Mouse (Mus musculus) embryo, embryonic 9.5 days (tissue): ENCODE results near the gene Acad10.

Source experiments
- DNase-seq: peaks from one replicate; pipeline ENCODE4 v3.0.0-alpha.2; 2017; ENCODE audit errors: extremely low spot score

Gene Acad10

DNA sequence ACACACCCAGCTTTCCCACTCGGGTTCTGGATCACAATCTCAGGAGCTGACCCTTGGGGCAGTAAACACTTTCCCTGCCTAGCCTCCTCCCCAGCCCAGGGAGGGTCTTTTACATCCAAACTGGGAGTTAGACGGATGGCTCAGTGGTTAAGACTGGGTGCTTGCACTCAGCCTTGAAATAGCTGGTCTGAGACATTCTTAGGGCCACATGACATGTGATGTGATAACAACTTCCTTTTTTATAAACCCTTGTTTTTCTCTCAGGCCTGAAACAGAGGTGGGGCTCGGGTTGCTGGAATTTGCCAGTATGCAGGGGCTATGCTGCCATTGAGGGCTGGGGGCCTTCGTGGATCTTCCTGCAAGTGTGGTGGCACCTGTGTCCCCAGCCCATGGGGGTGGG lies 63.0 kb downstream of the Acad10 start:
- no peak for DNase-seq

DNA sequence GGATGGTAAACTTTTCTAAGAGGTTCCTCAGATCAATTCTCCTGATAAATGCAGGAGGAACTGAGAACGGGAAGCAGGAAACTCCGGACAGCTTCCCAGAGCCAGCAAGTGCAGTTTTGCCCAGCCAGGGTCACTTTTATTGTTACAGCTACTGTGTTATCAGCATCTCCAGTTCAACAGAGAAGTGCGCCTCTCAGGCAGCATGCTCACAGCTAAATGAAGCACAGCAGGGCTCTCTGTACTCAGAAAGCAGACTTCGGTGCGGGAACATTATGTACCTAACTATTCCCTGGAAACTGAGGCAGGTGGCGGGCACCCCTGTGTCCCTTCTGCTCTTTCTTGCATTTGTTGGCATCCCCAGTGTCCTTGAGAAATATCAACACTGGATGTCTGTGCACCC lies 64.1 kb downstream of the Acad10 start:
- no peak for DNase-seq

DNA sequence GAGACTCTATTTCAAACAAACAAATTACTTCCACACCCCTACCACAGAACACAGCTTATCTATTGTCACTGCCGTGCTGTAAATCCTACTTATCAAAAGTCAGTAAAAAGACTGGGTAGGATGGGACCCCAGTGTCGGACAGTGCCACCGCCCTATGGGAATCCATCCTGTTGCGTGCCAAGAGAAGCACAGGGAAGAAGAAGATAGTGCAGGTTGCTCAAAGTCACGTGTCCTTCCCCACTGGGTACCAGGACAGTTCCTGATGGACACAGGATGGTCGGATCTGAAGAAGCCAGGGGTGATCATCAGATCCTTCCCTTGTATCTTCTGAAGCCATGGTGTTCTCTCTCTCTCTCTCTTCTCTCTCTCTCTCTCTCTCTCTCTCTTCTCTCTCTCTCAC lies 64.6 kb downstream of the Acad10 start:
- DNase-seq = no peak

DNA sequence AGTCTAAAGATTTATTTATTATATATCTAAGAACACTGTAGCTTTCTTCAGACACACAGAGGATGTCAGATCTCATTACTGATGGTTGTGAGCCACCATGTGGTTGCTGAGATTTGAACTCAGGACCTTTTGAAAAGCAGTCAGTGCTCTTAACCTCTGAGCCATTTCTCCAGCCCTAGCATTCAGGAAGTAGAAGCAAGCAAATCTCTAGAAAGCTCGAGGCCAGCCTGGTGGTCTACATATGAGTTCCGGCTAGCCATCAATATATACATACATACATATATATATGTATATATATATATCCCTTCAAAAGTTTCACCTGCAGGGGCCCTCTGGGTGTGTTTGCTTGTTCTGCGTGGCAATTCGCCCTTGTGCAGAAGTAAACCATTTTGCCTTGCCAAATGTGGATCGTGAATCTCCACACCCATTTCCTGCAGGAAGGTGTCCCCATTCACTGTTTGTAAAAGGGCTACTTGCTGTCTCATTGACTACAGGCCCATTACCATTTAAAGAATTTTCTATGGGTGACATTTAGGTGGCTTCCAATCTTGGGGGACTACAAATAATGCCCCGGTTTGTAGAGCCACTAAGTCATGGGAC lies 65.5 kb downstream of the Acad10 start:
- DNase-seq = no peak

DNA sequence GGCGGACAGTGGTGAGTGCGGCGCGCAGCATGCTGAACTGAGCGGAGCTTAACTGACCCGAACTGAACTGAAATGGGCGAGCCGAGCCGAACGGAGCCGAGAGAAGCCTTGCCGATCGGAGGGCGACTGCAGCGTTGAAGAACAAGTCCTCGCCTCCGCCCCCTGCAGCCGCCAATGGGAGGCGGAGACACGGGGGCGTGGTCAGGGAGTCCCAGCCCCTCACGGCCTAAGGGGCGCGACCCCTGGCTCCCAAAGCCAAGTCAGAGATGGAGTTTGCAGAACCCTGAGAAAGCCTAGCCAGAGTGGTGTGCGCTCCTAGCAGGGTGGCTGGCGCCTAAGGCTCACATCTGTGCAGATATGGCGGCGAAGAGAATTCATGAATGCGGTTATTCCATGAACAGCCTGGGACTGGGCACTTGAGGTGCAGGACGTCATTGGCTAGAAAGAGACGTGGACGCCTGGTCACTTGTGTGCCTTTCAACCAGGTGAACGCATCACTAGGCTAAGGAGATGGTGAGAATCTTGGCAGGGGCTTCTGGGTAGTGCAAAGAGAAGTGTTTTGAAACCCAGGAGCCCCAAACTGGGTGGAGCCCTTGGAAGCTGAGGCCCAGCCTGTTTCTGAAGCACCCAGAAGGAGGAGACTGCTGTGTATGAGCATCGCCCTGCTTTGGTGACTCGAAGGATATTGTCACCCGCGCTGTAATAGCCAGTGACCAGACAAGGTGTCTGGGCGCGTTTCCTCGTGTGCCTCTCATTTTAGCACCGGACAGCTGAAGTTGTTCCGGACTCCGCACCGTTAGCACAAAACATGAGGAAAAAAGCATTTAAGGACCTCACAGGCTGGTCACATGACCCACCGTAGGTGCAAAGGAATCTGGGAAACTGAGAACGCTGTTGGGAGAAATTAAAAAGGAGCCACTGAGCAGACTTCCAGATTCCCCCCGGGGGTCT lies 66.6 kb downstream of the Acad10 start, which contains the start of gene Aldh2:
Gene Aldh2, minus strand, starts transcription at position 374 of the 951 bp plus-strand sequence.
- peak; percentile 91 for DNase-seq

DNA sequence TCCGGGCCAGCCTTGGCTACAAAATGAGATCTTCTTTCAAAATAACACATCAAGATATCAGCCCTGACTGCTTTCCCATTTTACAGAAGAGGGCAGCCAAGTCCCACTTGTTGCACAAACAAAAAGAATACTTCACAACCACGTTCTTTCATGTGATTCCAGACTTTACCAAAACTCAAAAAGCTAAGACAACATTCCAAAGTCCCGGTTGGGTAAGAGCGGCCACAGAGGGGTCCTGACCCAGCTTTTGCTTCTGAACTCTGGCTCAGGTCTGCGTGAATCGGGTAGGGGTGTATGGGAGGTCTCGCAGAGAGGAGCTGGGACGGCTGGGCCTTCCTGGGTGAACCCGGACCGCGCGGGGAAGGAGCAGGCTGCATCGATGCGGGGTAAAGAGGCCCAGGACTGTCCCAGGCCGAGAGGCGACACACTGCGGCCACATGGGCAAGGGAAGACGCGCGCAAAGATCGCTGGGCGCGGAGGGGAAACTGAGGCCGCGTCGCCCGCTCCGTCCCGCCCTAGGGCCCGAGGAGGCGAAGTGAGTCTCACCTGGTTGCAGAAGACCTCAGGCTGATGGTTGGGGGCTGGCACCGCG lies 67.4 kb downstream of the Acad10 start:
- no peak for DNase-seq

DNA sequence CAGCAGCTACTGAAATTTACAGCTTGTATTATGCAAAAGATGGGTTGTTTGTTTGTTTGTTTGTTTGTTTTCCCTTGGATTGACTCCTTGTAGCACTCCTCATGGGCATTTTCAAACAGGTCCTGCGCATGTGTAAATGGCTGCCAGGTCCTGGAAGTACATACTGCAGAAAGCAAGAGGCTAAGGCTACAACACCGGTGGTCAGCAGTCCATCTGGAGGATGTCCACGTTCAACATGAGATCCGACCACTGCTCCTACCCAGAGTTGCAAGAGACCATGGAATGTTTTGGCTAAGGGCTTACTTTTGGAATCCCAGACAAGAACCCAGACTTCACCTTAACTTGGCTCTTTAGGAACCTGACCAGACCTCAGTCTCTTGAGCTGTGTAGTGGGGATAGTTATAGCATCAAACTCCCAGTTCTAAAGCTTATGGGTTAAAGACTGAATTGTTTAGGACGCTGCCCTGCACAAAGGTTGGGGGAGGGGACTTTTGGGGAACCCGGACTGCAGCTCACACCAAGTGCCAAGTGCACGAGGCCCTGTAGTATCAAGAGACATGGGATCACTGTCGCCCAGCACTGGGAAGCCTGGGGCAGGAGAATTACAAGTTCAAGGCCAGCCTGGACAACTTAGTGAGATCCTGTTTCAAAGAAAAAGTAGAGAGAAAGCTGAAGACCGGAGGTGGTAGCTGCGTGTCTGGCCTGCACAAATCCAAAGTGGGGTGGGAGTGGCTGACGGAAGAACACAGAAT lies 68.1 kb downstream of the Acad10 start:
- no peak for DNase-seq

DNA sequence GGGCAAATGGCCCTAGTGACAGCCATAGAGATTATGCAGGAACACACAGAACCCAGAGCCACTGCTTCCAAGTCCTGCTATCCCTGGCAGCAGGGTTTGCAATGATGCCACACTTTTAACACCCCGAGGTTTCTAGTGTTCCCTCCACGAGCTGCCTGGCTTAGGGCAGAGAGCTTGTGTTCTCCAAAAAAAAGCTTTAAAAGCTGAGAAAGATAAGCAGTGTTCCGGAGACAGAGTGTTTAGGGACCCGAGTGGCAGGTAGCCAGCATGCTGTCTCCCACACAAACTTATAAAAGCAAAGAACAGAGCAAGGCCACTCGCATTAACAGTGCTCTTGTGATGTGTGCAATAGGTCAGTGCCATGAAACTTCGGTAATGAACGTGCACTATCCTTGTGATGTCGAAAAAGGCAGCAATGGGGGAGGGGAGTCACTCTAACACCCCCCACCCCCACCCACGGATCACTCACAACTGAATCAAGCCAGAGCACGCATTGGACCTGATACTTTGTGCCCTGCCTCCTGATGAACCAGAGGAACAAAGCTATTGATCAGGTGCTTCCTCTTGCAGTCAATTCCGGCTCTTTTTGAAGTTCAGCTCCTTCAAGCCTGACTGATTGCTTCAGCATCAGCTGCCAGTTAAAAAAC lies 68.8 kb downstream of the Acad10 start:
- no peak for DNase-seq

DNA sequence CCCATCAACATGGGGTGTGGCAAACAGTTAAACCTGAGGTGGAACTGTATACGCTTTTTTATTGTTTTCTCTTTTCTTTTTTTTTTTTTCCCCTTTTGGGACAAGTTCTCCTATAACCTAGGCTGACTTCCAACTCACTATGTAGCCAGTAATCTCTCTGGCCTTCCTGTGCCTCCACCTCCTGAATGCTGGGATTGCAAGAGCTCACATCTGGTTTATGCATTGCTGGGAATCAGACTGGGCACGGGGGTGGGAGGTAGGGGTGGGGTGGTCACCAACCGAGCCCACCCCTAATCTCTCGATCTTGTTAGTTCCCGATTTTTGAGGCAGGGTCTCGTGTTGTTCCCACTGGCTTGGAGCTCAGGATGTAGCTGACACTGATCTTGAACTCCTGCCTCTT lies 70.4 kb downstream of the Acad10 start:
- DNase-seq = no peak

DNA sequence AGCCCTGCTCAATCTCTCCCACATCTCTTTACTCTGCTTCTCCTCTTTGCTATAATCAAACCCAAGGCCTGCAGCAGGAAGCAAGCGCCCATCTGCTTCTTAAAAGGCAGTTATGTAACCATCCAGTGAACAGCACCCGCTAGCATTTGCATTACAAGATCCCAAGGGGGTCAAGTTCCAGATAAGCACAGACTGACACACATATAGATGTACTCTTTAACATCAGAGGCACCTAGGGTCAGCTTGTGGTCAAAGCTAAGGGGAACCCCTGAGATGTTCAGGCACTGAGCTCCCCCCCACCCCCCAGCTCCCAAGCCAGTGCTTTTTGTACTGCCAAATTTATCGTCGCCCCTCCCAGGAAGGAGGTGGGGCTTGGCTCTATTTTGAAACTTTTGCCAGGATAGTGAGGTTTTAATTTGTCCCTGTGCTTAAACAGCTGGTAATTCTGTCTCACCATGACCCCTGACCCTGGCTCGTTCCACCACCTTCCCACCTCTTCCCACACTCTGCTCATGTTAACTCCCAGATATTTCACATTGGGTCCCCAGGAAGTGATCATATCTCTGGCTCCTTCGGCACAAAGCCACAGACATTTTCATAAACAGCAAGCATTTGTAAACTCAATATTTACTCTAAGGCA lies 73.8 kb downstream of the Acad10 start:
- DNase-seq = no peak

DNA sequence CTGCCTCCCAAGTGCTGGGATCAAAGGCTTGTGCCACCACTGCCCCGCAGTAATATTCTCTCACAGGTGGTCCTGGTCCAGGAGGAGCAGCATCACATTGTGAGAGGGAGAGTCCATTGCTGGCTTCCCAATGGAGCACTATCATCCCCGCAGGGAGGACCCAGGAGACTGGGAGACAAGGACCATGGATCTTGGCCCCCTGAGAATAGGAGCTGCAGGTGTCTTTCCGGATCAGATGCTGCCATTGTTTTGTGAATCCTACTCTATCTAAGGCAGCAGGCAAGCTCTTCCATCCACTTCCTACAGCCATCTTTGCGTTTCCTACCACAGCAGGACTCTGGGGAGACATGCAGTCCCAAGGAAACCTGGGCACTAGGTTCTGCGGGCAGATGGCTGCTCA lies 74.6 kb downstream of the Acad10 start:
- no peak for DNase-seq

DNA sequence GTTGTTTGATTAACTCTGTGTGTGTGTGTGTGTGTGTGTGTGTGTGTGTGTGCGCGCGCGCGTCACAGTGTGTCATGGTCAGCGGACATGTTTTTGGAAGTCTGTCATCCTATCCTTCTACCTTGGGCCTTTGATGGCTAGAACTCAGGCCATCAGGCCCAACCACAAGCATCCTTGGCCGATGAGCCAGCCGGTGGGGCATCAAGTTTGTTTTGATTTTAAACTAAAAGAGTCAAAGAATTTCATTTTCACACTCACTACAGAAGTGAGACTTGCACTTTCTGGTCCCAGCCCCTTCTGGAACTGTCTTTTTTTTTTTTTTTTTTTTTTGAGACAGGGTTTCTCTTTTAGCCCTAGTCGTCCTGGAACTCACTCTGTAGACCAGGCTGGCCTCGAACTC lies 75.3 kb downstream of the Acad10 start:
- DNase-seq = no peak

DNA sequence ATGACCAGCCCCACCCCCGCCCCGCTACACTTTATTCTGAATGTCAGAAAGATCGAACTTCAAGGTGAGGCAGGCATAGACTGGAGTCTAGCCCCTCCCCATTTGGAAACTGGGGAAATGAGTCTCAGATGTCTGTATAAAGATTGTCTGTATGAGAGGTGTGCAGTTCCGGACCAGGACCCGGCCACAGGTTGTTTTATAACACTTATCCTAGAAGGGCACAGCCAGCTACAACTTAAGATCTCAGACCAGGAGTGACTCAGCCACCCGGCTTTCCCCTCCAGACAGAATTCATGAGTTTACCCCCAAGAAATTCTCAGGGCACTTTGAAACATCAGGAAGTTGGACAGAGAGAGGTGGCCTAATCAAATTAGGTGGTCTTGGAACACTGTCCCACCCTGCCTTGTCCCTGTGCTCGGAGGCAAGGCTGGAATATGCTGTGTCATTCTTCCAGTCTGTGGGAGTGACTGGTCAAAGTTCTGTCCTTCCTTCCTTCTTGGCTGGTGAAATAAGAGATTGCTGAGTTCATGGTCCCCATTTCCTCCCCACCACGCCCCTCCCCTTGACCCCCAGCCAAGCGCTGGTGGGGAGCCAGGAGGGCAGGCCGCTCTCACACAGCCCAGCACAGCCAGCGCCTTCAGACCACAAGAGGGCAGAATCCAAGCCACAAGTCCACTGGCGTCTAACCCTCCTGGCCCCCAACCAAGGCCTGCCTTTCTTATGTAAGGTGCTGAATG lies 76.4 kb downstream of the Acad10 start:
- no peak for DNase-seq

DNA sequence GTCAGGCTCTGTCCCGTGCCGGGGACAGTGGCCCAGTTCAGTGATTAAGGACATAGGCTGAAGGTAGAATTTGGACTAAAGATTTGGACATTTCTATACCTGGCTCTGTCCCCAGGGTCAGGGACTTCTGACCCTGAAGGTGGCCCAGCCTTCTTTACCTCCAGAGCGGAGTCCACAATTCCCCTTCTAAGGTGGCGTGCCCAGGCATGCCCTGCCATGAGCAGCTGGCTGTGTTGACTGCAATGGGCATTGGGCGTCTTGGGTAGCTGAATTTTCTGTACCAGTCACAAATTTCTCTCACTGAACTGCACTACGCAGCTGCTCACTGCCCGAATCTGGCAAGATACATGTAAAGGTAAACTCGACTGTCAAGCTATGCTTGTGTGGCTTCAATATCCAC lies 78.4 kb downstream of the Acad10 start:
- no peak for DNase-seq

DNA sequence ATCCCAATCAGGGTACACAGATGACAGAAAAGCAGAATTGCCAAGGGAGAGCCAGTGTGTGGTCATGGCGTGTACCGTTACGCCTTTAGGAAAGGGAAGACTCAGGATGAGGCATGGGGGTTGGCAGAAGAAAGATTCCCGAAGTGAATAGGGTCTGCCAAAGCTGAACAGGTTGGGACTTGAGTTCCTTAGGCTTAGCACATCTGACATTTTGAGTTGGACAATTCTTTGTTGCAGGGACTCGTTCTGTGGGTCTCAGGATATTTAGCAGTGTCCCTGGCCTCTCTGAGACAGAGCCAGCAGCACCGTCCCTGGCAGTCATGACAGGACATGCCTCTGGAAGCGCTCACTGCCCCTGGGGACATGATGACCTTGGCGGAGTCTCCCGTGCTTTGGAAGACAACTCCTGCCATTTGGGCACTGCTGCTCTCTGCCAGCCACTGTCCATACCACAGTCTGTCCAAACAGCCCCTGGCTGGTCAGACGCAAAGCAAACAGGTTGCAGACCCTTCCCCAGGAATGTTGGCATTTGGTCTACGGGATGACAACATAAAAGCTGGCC lies 83.3 kb downstream of the Acad10 start:
- no peak for DNase-seq

DNA sequence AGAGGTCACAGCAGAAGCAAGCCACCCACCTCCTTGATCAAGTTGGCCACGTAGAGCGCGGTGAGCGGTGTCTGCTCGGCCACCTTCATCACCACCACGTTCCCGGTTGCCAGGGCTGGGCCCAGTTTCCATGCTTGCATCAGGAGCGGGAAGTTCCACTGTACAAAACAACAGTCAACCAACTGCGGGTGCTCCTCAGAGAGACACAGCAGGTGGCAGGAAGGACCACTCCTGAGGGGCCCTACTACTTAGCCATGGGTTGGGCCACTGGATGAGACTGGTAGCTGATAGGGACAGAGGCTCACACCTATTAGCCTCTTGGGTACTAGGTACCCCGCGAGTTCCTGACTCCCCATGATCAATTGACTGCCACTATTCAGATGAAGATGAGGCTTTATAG lies 84.4 kb downstream of the Acad10 start:
- DNase-seq = no peak

DNA sequence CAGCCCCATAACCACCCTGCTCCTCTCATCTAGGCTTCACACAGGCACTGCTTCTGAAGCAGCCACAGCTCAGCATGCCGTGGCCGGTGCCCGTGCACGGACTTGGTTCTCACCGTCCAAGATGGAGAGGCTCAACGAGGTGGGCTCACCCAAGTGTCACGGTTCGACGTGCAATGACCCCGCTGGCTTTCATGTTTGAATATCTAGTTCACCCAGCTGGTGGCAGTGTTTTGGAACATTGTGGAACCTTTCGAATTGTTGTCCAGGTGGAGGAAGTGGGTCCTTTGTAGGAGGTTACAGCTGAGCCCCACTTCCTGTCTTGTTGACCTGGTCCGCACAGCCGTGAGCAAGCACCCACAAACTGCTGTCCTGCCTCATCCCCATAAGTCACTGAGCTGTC lies 86.2 kb downstream of the Acad10 start:
- DNase-seq = no peak
